Mouse (Mus musculus): ENCODE results near the gene Mycbp. TPM values are rescaled to one million over a fixed set of nuclear protein-coding genes. Genes with fewer than 3 reads are reported as not detected.

Gene Mycbp
- polyA plus RNA-seq, 1 experiment from 2014 or later, result 106 TPM

- Histone ChIP-seq H3K4me3 (ENCODE audit: low read depth, low read length) (no peak overlapping the region), H3K9me3 (ENCODE audit: control insufficient read depth, low read length) (no peaks in the 10 kb centered on the region), H3K4me1 (replicated peaks; ENCODE audit: control insufficient read depth, insufficient read depth, low read length) (peaks cover 11% of the 10 kb centered on the region), H3K9ac (ENCODE audit: low read depth, low read length) (no peak overlapping the region), H3K4me2 (no peak overlapping the region), H3K36me3 (ENCODE audit: control insufficient read depth, insufficient read depth, low read length) (no peaks in the 10 kb centered on the region), H3K27me3 (replicated peaks; ENCODE audit: control insufficient read depth, insufficient read depth, low read length) (no peaks in the 10 kb centered on the region), H3K27ac (ENCODE audit: low read depth, low read length) (peak overlapping the region; percentile 5; the same call in 1 of the 2 replicates)
- DNase-seq (ENCODE audit: low spot score) (no peak), ATAC-seq (replicated peaks; ENCODE audit: low FRiP score) (no peak)
- WGBS, result 81% methylated on average over 3 of the region's 3 CpGs
Observed at GRCm38 (mm10) chr4:123903432-123903831, 1.2 kb upstream of the Mycbp start.

- peaks cover 2% of the 10 kb centered on the region; the same call in 1 of the 2 replicates for H3K36me3 ChIP-seq (ENCODE audit: control insufficient read depth, insufficient read depth, low read length)
- H3K9ac ChIP-seq (ENCODE audit: low read depth, low read length), result peak overlapping the region; percentile 88
- no peaks in the 10 kb centered on the region for H3K27me3 ChIP-seq (replicated peaks; ENCODE audit: control insufficient read depth, insufficient read depth, low read length)
- DNase-seq (ENCODE audit: low spot score) (no peak), ATAC-seq (replicated peaks; ENCODE audit: low FRiP score) (peak; percentile 59)
- H3K4me2 ChIP-seq, result peak overlapping the region; percentile 72
- WGBS, result under 1% methylated on average over 53 of the region's 53 CpGs
- H3K9me3 ChIP-seq (ENCODE audit: control insufficient read depth, low read length), result no peaks in the 10 kb centered on the region
- H3K27ac ChIP-seq (ENCODE audit: low read depth, low read length), result peak overlapping the region; percentile 82
- peaks cover 11% of the 10 kb centered on the region for H3K4me1 ChIP-seq (replicated peaks; ENCODE audit: control insufficient read depth, insufficient read depth, low read length)
- H3K4me3 ChIP-seq (ENCODE audit: low read depth, low read length), result peak overlapping the region; percentile 85
Observed at GRCm38 (mm10) chr4:123905126-123905668, 565 bp downstream of the Mycbp start.

GRCm38 (mm10) chr4:123911503-123911902 is 6.9 kb downstream of the Mycbp start:
- Histone ChIP-seq H3K27me3 (replicated peaks; ENCODE audit: control insufficient read depth, insufficient read depth, low read length) (no peaks in the 10 kb centered on the region), H3K4me3 (ENCODE audit: low read depth, low read length) (no peak overlapping the region), H3K4me1 (replicated peaks; ENCODE audit: control insufficient read depth, insufficient read depth, low read length) (peaks cover 4% of the 10 kb centered on the region; the same call in 1 of the 2 replicates), H3K27ac (ENCODE audit: low read depth, low read length) (no peak overlapping the region), H3K4me2 (no peak overlapping the region), H3K36me3 (ENCODE audit: control insufficient read depth, insufficient read depth, low read length) (peaks cover 5% of the 10 kb centered on the region), H3K9ac (ENCODE audit: low read depth, low read length) (no peak overlapping the region), H3K9me3 (ENCODE audit: control insufficient read depth, low read length) (no peaks in the 10 kb centered on the region)
- WGBS, result 86% methylated on average over 4 of the region's 4 CpGs
- ATAC-seq (replicated peaks; ENCODE audit: low FRiP score), result no peak
- no peak for DNase-seq (ENCODE audit: low spot score)

- Histone ChIP-seq H3K9ac (ENCODE audit: low read depth, low read length) (no peak overlapping the region), H3K4me3 (ENCODE audit: low read depth, low read length) (no peak overlapping the region), H3K4me1 (replicated peaks; ENCODE audit: control insufficient read depth, insufficient read depth, low read length) (peaks cover 4% of the 10 kb centered on the region; the same call in 1 of the 2 replicates), H3K36me3 (ENCODE audit: control insufficient read depth, insufficient read depth, low read length) (peaks cover 5% of the 10 kb centered on the region), H3K27ac (ENCODE audit: low read depth, low read length) (no peak overlapping the region), H3K4me2 (no peak overlapping the region), H3K27me3 (replicated peaks; ENCODE audit: control insufficient read depth, insufficient read depth, low read length) (no peaks in the 10 kb centered on the region), H3K9me3 (ENCODE audit: control insufficient read depth, low read length) (no peaks in the 10 kb centered on the region)
- 66% methylated on average over 2 of the region's 2 CpGs for WGBS
- no peak for ATAC-seq (replicated peaks; ENCODE audit: low FRiP score)
- no peak for DNase-seq (ENCODE audit: low spot score)
Observed at GRCm38 (mm10) chr4:123912431-123912830, 7.8 kb downstream of the Mycbp start.

GRCm38 (mm10) chr4:123916748-123917547 is 12.3 kb downstream of the Mycbp start, which contains the start of gene Rragc:
TSS of gene Rragc (plus strand) at chr4:123917446.
- DNase-seq (ENCODE audit: low spot score) (peak; percentile 99), ATAC-seq (replicated peaks; ENCODE audit: low FRiP score) (peak; percentile 99)
- Histone ChIP-seq H3K4me2 (peak within 1 kb of the TSS; percentile 96), H3K4me3 (ENCODE audit: low read depth, low read length) (peak within 1 kb of the TSS; percentile 98), H3K27me3 (replicated peaks; ENCODE audit: control insufficient read depth, insufficient read depth, low read length) (no peaks in the 10 kb centered on the region), H3K27ac (ENCODE audit: low read depth, low read length) (peak within 1 kb of the TSS; percentile 80), H3K36me3 (ENCODE audit: control insufficient read depth, insufficient read depth, low read length) (peaks cover 2% of the 10 kb centered on the region; the same call in 1 of the 2 replicates), H3K9me3 (ENCODE audit: control insufficient read depth, low read length) (no peaks in the 10 kb centered on the region), H3K9ac (ENCODE audit: low read depth, low read length) (peak within 1 kb of the TSS; percentile 92), H3K4me1 (replicated peaks; ENCODE audit: control insufficient read depth, insufficient read depth, low read length) (peaks cover 13% of the 10 kb centered on the region)
- WGBS, result under 1% methylated on average over 49 of the region's 49 CpGs

- peaks cover 2% of the 10 kb centered on the region; the same call in 1 of the 2 replicates for H3K36me3 ChIP-seq (ENCODE audit: control insufficient read depth, insufficient read depth, low read length)
- H3K27me3 ChIP-seq (replicated peaks; ENCODE audit: control insufficient read depth, insufficient read depth, low read length), result no peaks in the 10 kb centered on the region
- H3K27ac ChIP-seq (ENCODE audit: low read depth, low read length), result peak within 1 kb of the TSS; percentile 80
- H3K4me3 ChIP-seq (ENCODE audit: low read depth, low read length), result peak within 1 kb of the TSS; percentile 98
- H3K4me2 ChIP-seq, result peak within 1 kb of the TSS; percentile 96
- H3K9ac ChIP-seq (ENCODE audit: low read depth, low read length), result peak within 1 kb of the TSS; percentile 92
- no peaks in the 10 kb centered on the region for H3K9me3 ChIP-seq (ENCODE audit: control insufficient read depth, low read length)
- no peak for DNase-seq (ENCODE audit: low spot score)
- H3K4me1 ChIP-seq (replicated peaks; ENCODE audit: control insufficient read depth, insufficient read depth, low read length), result peaks cover 13% of the 10 kb centered on the region
- peak; percentile 59 for ATAC-seq (replicated peaks; ENCODE audit: low FRiP score)
- WGBS, result 0% methylated on average over 51 of the region's 63 CpGs
Observed at GRCm38 (mm10) chr4:123917548-123918140, 13.0 kb downstream of the Mycbp start, which contains the start of gene 4930535I16Rik. TSS of gene 4930535I16Rik (minus strand) at chr4:123918022.

- H3K9ac ChIP-seq (ENCODE audit: low read depth, low read length), result peak overlapping the region; percentile 92
Observed at GRCm38 (mm10) chr4:123918851-123919250, 14.2 kb downstream of the Mycbp start.

GRCm38 (mm10) chr4:123921055-123921565 is 16.5 kb downstream of the Mycbp start:
- no peak for DNase-seq (ENCODE audit: low spot score)
- H3K4me3 ChIP-seq (ENCODE audit: low read depth, low read length), result no peak overlapping the region
- no peak overlapping the region for H3K9ac ChIP-seq (ENCODE audit: low read depth, low read length)
- no peaks in the 10 kb centered on the region for H3K27me3 ChIP-seq (replicated peaks; ENCODE audit: control insufficient read depth, insufficient read depth, low read length)
- H3K9me3 ChIP-seq (ENCODE audit: control insufficient read depth, low read length), result no peaks in the 10 kb centered on the region
- WGBS, result 85% methylated on average over 4 of the region's 4 CpGs
- no peak overlapping the region for H3K4me2 ChIP-seq
- peaks cover 12% of the 10 kb centered on the region; the same call in 1 of the 2 replicates for H3K36me3 ChIP-seq (ENCODE audit: control insufficient read depth, insufficient read depth, low read length)
- H3K27ac ChIP-seq (ENCODE audit: low read depth, low read length), result no peak overlapping the region
- peaks cover 11% of the 10 kb centered on the region for H3K4me1 ChIP-seq (replicated peaks; ENCODE audit: control insufficient read depth, insufficient read depth, low read length)
- ATAC-seq (replicated peaks; ENCODE audit: low FRiP score), result no peak

More at GRCm38 (mm10) chr4:123918851-123919250, 14.2 kb downstream of the Mycbp start:
- ATAC-seq (replicated peaks; ENCODE audit: low FRiP score) (no peak), DNase-seq (ENCODE audit: low spot score) (no peak)
- H3K4me1 ChIP-seq (replicated peaks; ENCODE audit: control insufficient read depth, insufficient read depth, low read length), result peaks cover 13% of the 10 kb centered on the region
- peaks cover 6% of the 10 kb centered on the region; the same call in 1 of the 2 replicates for H3K36me3 ChIP-seq (ENCODE audit: control insufficient read depth, insufficient read depth, low read length)
- H3K4me3 ChIP-seq (ENCODE audit: low read depth, low read length), result peak overlapping the region; percentile 98
- peak overlapping the region; percentile 87 for H3K4me2 ChIP-seq
- no peak overlapping the region; the same call in 1 of the 2 replicates for H3K27ac ChIP-seq (ENCODE audit: low read depth, low read length)
- 80% methylated on average over 2 of the region's 2 CpGs for WGBS
- H3K27me3 ChIP-seq (replicated peaks; ENCODE audit: control insufficient read depth, insufficient read depth, low read length), result no peaks in the 10 kb centered on the region
- no peaks in the 10 kb centered on the region for H3K9me3 ChIP-seq (ENCODE audit: control insufficient read depth, low read length)

All from liver, embryonic 11.5 days (tissue).